ENCODE assay signal across 2 mouse cellular contexts in the genomic region with DNA sequence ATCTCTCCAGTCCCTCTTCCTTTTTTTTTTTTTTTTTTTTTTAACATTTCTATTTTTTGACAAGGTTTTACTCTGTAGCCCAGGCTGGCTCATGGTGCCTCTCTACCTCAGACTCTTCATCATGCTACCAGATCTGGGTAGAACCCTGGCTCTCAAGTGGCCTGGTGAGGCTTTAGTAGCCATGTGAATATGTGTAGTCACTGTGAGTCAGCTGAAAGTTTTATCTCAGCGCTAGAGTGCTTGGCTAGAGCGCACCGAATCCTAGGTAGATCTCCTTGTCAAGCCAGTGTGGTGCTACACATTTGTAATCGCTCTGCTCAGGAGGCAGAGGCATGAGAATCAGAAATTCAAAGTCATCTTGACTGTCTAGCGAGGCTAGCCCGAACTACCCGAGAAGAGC.
TF ChIP-seq lines count a peak whose summit lies in the region.

No protein-coding gene starts in this region.

TF ChIP-seq in ES-E14, 5 proteins besides CTCF, POLR2A, EP300 and RAD21:
- TF ChIP-seq ZC3H11A (IDR thresholded peaks at IDR 0.05; ENCODE audit: borderline replicate concordance, low read depth, low read length) (no peak), MAFK (IDR thresholded peaks at IDR 0.05; ENCODE audit: insufficient read depth, low read depth, low read length) (peak; percentile 65; the same call in 1 of the 2 replicates)
TF ChIP-seq in ES-E14: peak in this region for 1.

TF ChIP-seq in MEL, 35 proteins besides CTCF, POLR2A, EP300 and RAD21:
- TF ChIP-seq KAT2A (conservative IDR thresholded peaks at IDR 0.05; ENCODE audit: low read depth, low read length) (peak; percentile 36; the same call in 1 of the 2 replicates), MYC (IDR thresholded peaks at IDR 0.05; ENCODE audit: low read depth, low read length) (peak; percentile 52; the same call in 1 of the 2 replicates), HCFC1 (IDR thresholded peaks at IDR 0.05; ENCODE audit: low read depth, low read length) (0 out of 2 replicates have a peak, but pooled peaks have one; percentile 31), GABPA (IDR thresholded peaks at IDR 0.05; ENCODE audit: low read depth, low read length) (peak; percentile 100), ETS1 (IDR thresholded peaks at IDR 0.05; ENCODE audit: low read depth, low read length) (peak; percentile 91), ZC3H11A (IDR thresholded peaks at IDR 0.05; ENCODE audit: low read depth, low read length) (no peak), ZKSCAN1 (IDR thresholded peaks at IDR 0.05; ENCODE audit: low read depth, low read length) (no peak), ELF1 (IDR thresholded peaks at IDR 0.05; ENCODE audit: low read depth, low read length) (peak; percentile 38; the same call in 1 of the 2 replicates), RCOR1 (IDR thresholded peaks at IDR 0.05; ENCODE audit: low read depth, low read length) (peak; percentile 22; the same call in 1 of the 2 replicates), CHD1 (IDR thresholded peaks at IDR 0.05; ENCODE audit: low read depth, low read length) (no peak), MXI1 (IDR thresholded peaks at IDR 0.05; ENCODE audit: low read depth, low read length) (peak; percentile 39; the same call in 1 of the 2 replicates), UBTF (IDR thresholded peaks at IDR 0.05; ENCODE audit: borderline replicate concordance, insufficient read depth, low read depth, low read length) (no peak), NRF1 (IDR thresholded peaks at IDR 0.05; ENCODE audit: insufficient read depth, low read depth, low read length, poor library complexity, severe bottlenecking) (0 out of 2 replicates have a peak, but pooled peaks have one; percentile 18), ZNF384 (IDR thresholded peaks at IDR 0.05; ENCODE audit: low read depth, low read length) (peak; percentile 78), E2F4 (IDR thresholded peaks at IDR 0.05; ENCODE audit: borderline replicate concordance, low read depth, low read length) (no peak), MEF2A (IDR thresholded peaks at IDR 0.05; ENCODE audit: extremely low read depth, insufficient replicate concordance, low read depth, low read length, poor library complexity, severe bottlenecking) (no peak), CHD2 (IDR thresholded peaks at IDR 0.05; ENCODE audit: low read length) (no peak), GATA1 (IDR thresholded peaks at IDR 0.05; ENCODE audit: low read depth, low read length) (peak; percentile 71), TCF12 (IDR thresholded peaks at IDR 0.05; ENCODE audit: low read depth, low read length) (peak; percentile 73), TAL1 (IDR thresholded peaks at IDR 0.05; ENCODE audit: low read length) (no peak), USF1 (IDR thresholded peaks at IDR 0.05; ENCODE audit: low read depth, low read length) (peak; percentile 19; the same call in 1 of the 2 replicates), MAFK (IDR thresholded peaks at IDR 0.05; ENCODE audit: borderline replicate concordance, low read depth, low read length) (peak; percentile 91), POLR2AphosphoS2 (IDR thresholded peaks at IDR 0.05; ENCODE audit: low read length) (no peak; the same call in 1 of the 2 replicates), MAZ (IDR thresholded peaks at IDR 0.05; ENCODE audit: low read depth, low read length) (0 out of 2 replicates have a peak, but pooled peaks have one; percentile 27), BHLHE40 (IDR thresholded peaks at IDR 0.05; ENCODE audit: borderline replicate concordance, low read depth, low read length) (0 out of 2 replicates have a peak, but pooled peaks have one; percentile 21), NELFE (IDR thresholded peaks at IDR 0.05; ENCODE audit: low read depth, low read length) (no peak; the same call in 1 of the 2 replicates), SIN3A (IDR thresholded peaks at IDR 0.05; ENCODE audit: low read length) (peak; percentile 61)
